Mouse (Mus musculus): ENCODE measurements around the gene Qars.

DNA sequence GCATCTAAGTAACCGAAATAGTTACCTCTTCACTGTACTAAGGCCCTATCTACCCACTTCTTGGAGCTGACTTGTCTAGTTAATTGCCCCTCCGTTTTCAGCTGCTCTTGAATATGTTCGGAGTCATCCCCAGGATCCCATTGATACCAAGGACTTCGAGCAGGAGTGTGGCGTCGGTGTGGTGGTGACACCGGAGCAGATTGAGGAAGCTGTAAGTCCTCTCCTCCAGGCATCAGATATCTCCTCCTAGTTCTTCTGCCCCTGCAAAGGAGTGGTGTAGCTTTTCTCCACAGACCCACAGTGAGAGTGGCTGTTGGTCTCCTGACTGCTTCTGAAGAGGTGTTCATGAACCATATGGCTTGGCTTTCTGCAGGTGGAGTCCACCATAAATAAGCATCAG is 1.3 kb downstream of the Qars start:
- TF ChIP-seq POLR2A (IDR thresholded peaks at IDR 0.05; ENCODE audit: borderline replicate concordance, extremely low read depth, insufficient read depth, insufficient read length, poor library complexity, severe bottlenecking) (no peak), CTCF (IDR thresholded peaks at IDR 0.05; ENCODE audit: borderline replicate concordance, extremely low read depth, insufficient read depth, insufficient read length) (no peak)

Data from brain, embryonic 14.5 days (tissue).